Mouse (Mus musculus) gastrocnemius, postnatal 4 days (tissue): ENCODE measurements at regions not wholly inside any gene's neighbourhood (a gene's known extent, or its start where the extent isn't known, plus 50 kb on each side); places are given as distances from the start of the nearest gene placed in this dataset.

ENCODE experiments used
- DNase-seq, 2 experiments: peaks; one replicate each; pipeline ENCODE4 v3.0.0; 2021 to 2022; ENCODE audit warnings: low spot score in 2 of 2, mixed read lengths in 2 of 2

- no peak for DNase-seq
These were observed 57.8 kb upstream of the Pias1 start for GRCm38 (mm10) chr9:63045531-63045930.

GRCm38 (mm10) chr9:63043304-63043703 is 55.6 kb upstream of the Pias1 start:
- DNase-seq: no peak

- no peak for DNase-seq
These were observed 50.3 kb upstream of the Pias1 start for GRCm38 (mm10) chr9:63038031-63038430.
